Mouse (Mus musculus): Measurements from ENCODE around the gene Ahsa1.
"Not testable (repeated sequence)": the region's sequence is repeated elsewhere in the genome, so short reads cannot be mapped to it uniquely, and the experiment has no call there.

Ahsa1 gene

DNA sequence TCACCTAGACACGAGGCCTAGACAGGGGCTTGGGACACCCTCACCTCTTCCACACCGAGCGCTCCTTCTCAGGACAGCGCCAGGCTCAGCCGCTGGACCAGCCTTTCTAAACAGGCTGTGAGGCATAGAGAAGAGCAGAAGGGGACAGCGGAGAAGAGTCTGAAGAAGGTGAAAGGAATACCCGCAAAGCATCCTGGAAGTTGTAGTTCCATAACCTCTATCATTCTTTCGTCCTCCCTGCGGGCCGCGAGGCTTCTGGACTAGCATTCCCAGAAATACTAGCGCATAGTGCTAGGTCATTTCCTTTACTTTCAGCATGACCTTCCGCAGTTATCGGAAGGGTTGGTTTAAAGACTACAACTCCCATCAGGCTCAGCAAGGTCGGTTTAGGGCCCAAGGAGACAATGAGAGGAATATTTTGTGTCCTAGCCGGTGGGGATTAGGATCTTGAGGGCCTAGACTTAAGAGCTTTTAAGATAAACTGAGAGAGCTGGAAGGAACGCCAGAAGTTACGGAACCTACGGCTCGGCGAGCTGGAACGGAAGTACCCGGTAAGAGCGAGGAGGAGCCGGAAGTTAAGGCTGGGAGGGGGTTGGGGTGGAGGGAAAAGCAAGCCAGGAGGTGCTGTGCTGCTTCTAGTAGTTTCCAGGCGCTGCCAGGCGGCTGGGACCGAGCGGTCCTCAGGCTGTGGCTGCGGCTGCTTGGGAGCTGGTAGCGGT lies at the start of gene Ahsa1, which contains the start of gene Vipas39:
TSS of gene Ahsa1 (plus strand) at position 372 of the 719 bp plus-strand sequence.
TSS of gene Vipas39 (minus strand) at position 149 of the 719 bp plus-strand sequence.
- DNase-seq (ENCODE audit: extremely low spot score), result peak; percentile 92

- DNase-seq (ENCODE audit: extremely low spot score), result no peak
Measured at GRCm38 (mm10) chr12:87217596-87217995, 48.7 kb upstream of the Ahsa1 start.

DNA sequence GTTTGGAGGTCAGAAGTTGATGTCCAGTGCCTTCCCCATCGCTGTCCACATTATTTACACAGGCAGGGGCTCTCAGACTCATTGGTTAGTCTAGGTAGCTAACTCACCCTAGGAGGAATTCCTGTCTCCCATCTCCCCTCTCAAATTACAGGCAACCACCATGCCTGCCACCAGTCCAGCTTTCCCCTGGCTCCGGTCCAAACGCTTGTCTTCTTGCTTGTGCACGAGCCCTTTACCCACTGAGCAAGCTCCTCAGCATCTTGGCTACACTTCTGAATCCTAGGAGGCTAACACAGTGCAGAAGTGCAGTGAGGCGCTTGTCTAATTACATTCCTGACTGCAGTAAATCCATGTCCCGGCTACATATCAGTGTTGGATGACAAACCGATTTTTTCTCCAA lies 46.9 kb upstream of the Ahsa1 start:
- no peak for DNase-seq (ENCODE audit: extremely low spot score)

DNA sequence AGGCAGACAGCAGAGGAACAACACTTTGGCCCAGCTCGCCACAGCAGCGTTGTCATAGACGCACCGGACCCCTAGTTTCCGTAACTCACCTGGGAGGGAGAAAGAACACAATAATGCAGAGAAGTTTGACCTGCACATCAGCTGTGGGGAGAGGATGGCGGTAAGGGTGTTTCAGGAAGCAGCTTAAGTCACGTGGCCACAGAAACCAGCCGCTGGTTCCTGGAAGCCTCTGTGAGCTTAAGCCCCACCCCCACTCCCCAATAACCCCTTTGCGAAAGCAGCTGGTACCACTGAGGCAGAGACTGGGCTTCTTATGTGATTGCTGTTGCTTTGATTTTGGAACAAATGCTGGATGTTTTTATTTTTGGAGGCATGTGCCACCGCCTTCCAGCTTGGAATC lies 41.3 kb upstream of the Ahsa1 start:
- DNase-seq (ENCODE audit: extremely low spot score), result no peak

DNA sequence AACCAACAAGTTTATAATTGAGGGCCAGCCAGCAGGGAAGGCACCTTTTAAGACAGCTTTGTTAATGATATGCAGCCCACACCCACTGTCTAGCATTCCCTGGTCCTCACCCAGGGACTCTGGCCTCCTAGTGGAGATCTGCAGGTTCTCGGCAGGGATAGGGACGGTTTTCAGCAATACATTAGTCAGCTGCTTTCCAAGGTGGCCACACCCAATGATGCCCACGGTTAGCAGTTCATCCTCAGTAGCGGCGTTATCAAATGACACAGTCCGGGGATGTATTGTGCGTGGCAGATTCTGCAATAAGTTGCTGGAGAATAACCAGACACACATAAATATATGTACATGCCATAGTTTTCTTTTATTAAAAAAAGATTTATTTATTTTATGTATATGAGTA lies 39.5 kb upstream of the Ahsa1 start:
- DNase-seq (ENCODE audit: extremely low spot score), result no peak

GRCm38 (mm10) chr12:87229633-87230032 lies 36.6 kb upstream of the Ahsa1 start:
- DNase-seq (ENCODE audit: extremely low spot score), result no peak

DNA sequence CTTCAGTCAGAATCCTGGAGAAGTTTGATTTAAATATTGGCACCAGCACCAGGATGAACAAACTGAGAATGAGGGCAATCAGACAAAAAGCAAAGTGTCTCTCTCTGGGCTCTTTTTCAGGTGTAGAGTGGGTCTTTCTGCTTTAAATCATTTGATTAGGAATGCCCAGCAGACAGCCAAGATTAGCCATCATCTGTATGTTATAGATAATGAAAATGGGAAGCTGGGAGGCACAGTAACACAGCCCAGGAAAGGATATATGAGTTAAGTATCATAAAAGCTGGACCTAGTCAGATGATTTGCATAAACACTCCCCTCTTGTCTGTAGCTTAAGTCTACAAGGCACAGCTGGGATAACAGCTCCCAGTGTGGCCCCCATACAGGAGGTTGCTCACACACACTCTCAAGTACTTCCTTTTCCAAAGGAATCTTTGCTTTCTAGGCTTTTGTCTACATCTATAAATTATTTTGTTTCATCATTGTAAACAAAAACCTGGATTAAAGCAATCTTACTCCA lies 35.8 kb upstream of the Ahsa1 start:
- DNase-seq (ENCODE audit: extremely low spot score), result no peak

- no peak for DNase-seq (ENCODE audit: extremely low spot score)
Measured at GRCm38 (mm10) chr12:87236882-87237483, 29.3 kb upstream of the Ahsa1 start.

DNA sequence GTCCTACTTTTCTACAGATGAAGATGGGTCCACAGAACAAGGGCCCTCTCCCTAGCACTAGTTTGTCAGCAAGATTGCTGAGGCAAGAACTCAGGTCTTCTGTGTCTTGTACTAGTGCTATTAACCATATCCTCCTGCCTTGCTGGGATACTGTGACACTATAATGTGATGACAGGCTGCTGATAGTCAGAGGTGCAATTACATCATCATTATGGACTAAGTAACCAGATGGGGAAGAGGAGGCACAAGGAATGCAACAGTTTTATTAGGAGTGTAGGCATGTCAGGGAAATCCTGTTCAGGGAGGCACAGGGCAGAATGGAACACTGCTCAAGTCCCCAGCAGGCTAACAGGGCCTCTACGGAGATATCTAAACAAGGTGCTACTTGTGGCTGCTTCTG lies 27.6 kb upstream of the Ahsa1 start, which contains the start of gene Noxred1:
TSS of gene Noxred1 (minus strand) at position 101 of the 400 bp plus-strand sequence.
- DNase-seq (ENCODE audit: extremely low spot score), result no peak

DNA sequence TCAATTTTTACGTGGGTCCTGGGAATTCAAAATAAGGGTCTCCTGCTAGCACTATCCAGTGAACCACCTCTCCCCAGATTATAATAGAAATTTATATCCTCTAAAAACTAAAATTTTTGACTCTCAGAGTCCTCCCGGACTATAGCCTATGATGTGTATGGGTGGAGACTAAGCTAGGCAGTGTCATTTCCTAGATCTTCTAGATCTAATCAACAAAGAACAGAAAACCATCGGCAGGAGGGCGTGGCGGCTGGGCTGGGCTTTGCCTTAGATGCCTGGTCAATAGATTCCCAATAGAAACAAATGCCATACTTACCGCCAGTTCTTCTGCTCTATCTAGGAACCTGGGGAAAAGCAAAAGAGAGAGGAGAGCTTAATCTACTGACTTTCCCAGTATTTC lies 16.1 kb upstream of the Ahsa1 start:
- DNase-seq (ENCODE audit: extremely low spot score), result no peak

GRCm38 (mm10) chr12:87253878-87254277 lies 12.4 kb upstream of the Ahsa1 start:
- DNase-seq (ENCODE audit: extremely low spot score), result no peak

DNA sequence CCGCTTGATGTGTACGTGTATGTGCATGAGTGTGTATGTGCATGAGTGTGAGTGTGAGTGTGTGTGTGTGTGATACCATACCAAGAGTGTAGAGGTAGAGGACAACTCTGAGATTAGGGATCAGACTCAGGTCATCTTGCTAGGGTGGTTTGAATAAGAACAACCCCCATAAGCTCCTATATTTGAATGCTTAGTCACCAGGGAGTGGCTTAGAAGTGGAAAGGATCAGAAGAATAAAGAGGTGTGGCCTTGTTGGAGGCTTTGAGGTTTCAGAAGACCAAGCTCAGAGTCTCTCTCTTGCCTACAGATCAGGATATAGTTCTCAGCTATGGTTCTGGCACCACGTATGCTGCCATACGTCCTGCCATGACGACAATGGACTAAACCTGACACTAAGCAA lies 9.7 kb upstream of the Ahsa1 start:
- no peak for DNase-seq (ENCODE audit: extremely low spot score)

DNA sequence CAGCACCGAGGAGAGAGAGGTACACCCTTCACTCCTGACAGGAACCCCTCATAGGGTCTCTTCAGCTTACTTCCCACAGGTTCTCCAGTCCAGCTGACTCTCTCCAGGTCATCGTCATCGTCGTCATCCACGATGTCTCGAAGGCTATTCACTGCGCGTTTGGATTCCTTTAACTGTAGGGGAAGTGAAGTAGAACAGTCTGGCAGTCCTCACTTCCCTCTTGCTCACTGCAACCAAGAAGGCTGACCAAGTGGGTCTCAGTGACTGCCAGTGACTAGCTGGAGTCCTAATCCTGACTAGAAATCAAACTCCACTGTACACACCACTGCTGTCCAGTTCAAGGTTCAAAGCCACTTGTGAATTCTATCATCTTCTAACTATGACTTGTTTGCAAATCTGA lies 5.7 kb upstream of the Ahsa1 start:
- DNase-seq (ENCODE audit: extremely low spot score), result no peak

DNA sequence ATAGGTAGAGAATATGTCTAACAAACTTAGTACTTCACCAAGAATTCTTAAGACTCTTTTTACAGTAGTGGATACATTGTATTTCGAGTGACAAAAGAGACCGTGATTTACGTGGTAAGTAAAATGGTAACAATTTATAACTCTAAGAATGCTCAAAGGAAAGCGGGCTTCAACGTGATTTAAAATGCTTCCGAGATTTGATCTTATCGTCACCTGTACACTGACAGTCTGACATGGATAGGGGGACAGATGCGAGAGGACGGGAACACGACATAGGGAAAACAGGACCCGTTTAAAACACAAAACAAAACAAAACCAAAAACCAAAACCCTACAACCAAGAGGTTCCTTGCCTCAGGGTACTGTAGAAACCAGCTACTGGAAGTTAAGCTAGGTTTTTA lies 835 bp upstream of the Ahsa1 start:
- DNase-seq (ENCODE audit: extremely low spot score), result no peak

DNA sequence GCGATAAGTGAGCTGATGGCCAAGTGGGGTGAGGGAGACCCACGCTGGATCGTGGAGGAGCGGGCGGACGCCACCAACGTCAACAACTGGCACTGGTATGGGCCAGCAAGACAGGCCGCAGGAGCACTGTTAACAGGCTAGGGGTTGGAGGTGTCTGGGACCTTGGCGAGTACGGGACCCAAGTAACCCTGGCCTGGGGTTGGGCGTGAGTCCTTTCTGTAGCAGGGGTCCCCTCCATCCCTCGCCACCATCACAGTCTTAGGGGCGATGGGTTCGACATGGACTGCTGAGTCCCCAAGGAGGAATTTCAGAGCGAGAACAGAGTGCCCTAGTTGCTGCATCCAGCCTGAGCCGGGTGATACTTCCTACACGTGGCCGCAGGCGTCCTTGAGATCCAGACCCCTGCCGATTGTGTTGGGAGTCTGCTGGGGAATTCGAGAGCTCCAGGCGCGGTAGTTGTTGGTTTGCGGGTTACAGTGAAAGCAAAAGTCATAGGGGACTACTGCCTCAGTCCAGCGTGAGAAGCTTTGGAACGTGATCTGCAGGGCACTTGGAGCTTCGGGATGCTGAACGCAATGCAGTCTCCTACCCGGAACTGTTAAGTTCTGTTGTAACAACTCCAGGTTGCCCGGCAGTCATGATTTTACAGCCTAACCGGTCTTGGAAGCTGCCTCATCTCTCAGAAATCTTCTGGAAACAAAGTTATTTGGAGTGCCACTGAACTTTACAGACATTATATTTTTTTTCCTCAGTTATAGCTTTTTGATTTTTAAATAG lies 736 bp downstream of the Ahsa1 start:
- no peak for DNase-seq (ENCODE audit: extremely low spot score)

DNA sequence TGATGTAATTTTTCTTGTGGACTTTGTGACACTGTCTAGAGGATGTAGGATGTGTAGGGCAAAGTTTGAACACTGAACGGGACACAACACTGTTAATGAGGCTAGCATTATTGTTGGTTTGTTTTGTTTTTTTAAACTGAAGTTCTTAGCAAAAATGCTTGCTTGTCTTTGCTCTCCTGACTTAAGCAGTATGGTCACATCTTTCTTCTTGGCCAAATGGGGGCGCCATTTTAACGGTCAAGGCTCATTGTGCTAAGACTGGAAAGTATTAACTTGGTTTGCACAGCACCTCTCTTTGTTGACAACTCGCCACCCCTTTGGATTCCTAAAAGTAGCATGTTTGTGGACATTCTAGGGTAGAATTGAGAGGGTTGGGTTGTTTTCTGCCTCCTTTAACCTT lies 1.4 kb downstream of the Ahsa1 start:
- DNase-seq (ENCODE audit: extremely low spot score), result peak; percentile 42

- DNase-seq (ENCODE audit: extremely low spot score), result no peak
Measured at GRCm38 (mm10) chr12:87274853-87275831, 8.9 kb downstream of the Ahsa1 start.

DNA sequence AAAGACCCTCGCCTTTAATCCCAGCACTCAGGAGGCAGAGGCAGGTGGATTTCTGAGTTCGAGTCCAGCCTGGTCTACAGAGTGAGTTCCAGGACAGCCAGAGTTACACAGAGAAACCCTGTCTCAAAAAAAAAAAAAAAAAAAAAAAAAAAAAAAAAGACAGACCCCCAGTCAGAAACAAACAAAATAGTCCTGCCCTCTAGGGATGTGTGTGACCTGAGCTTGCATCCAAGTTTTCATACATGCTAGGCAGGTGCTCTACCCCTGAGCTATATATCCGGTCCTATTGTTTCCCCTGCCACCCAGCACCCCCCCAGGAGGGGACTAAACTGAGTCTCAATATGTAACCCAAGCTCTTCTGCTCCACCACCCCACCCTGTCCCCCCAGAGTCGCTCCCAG lies 11.0 kb downstream of the Ahsa1 start:
- not testable (repeated sequence) for DNase-seq (ENCODE audit: extremely low spot score)

DNA sequence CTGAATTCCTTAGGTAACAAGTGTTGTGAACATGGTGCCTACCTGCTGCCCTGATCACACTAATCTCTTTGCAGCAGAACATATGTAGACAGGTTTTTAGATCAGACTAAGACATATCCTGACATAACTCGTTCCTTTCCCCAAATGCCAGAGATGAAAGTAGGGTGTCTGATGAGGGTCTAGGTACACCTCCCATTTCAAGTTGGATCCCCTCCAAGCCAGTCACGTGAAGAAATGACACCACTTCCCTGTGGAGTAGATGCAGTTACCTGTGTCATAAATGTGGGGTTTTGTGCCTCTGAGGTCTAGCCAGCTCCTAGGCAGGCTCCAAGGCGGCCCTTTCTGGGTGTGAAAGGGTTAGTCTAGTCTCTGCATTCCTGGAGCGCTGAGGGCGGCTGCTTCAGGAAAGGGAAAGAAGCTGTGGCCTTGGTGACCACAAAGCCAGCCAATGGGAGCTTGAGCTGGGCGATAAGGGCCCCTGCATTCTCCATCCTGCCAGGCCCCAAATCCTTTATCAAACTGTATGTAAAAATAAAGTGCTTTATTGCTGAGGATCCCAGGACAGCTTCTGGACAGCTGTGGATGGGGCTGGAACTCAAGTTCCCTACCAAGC lies 11.9 kb downstream of the Ahsa1 start:
- DNase-seq (ENCODE audit: extremely low spot score), result no peak

DNA sequence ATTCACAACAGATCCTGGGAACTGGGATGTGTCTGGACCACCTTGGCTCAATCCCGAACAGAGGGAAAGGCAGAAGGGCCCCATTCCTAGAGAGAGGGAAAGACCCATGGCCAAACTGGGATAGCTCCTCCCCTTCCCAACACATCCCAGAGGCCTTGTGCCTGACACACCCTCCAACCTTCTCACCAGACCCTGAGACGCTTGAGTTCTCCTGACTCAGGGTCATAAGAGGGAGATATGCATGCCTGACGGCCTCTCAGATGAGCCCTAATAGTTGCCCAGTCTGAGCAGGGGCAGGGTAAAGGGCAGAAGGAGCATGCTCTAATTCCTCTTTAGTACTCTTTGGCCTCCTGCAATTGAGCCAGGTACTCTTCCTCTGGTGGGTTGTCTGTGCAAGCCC lies 13.1 kb downstream of the Ahsa1 start:
- DNase-seq (ENCODE audit: extremely low spot score), result no peak

GRCm38 (mm10) chr12:87279879-87280278 lies 13.6 kb downstream of the Ahsa1 start:
- DNase-seq (ENCODE audit: extremely low spot score), result no peak
